Mouse (Mus musculus) ES-Bruce4 (cell line): Measurements from ENCODE around the gene Krtap28-10.

ENCODE experiments used
- CTCF ChIP-seq: IDR thresholded peaks from one replicate; pipeline ENCODE4 v1.8.1; 2011; ENCODE audit warnings: low read depth, low read length
- EP300 ChIP-seq: IDR thresholded peaks from 2 replicates; pipeline ENCODE4 v1.6.1; 2011; ENCODE audit warnings: low read depth, low read length; ENCODE audit not compliant: insufficient read depth
- POLR2A ChIP-seq: IDR thresholded peaks from one replicate; pipeline ENCODE4 v1.8.1; 2011; ENCODE audit warnings: low read length; ENCODE audit not compliant: insufficient read depth

DNA sequence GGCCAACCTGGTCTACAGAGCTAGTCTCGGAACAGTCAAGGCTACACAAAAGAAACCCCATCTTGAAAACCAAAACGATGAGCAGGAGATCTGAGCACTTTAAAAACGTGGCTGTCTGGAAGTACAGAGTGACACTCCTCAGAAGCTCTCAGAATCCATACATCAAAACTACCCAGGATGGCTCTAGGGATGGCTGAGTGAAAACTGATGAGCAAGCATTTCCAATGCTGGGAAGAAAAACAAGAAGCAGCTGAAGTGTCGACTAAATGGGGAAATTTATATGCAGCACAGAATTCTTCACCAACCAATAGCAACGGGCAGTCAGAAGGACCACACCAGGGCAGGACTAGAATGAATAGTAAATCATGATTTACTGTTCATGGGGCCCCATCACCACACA, 7.8 kb downstream of the Krtap28-10 start:
- TF ChIP-seq CTCF (no peak), POLR2A (no peak), EP300 (no peak)
